Mouse (Mus musculus): ENCODE measurements at regions not wholly inside any gene's neighbourhood (a gene's known extent, or its start where the extent isn't known, plus 50 kb on each side); places are given as distances from the start of the nearest gene placed in this dataset.

DNA sequence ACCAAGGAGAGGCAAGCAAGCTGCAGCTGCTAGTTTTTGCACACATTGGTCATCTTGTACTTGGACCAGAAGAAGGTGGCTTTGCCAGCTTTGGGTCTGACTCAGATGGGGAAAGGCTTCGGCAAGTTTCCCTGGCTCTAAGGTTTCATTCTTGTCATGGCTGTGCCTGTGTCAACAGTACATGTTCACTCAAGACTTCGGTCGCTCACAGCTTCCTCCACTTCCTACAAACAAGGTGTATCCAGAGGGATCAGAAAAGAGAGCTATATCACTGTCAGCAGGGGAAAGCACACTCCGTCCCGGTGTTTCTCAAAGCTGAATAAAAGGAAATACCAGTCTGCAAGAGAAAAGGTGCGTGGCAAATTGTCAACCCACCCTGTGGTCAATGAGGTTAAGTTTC, 86.2 kb upstream of the Elovl6 start:
- no peak for DNase-seq (ENCODE audit: low spot score in 2 of 2)

DNA sequence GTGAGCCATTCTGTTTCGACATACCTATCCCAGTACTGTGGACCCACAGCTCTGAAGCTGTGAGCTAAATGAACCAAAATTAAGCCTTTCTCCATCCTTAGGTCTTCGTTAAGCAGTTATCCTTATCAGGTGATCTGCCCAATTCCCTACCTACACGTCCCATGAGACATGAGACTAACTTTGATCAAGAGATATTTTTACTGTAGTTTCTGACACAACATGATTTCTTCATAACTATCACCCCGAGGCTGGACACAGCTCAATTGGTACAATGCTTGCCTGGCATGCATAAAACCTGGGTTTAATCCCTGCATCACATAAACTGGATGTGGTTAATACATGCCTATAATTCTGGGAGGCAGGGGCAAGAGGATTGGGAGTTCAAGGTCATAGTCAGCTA, 82.2 kb upstream of the Elovl6 start:
- DNase-seq (ENCODE audit: low spot score in 2 of 2) = no peak

- DNase-seq (ENCODE audit: low spot score in 2 of 2) = no peak
These were observed 81.5 kb upstream of the Elovl6 start for GRCm38 (mm10) chr3:129450671-129451070.

DNA sequence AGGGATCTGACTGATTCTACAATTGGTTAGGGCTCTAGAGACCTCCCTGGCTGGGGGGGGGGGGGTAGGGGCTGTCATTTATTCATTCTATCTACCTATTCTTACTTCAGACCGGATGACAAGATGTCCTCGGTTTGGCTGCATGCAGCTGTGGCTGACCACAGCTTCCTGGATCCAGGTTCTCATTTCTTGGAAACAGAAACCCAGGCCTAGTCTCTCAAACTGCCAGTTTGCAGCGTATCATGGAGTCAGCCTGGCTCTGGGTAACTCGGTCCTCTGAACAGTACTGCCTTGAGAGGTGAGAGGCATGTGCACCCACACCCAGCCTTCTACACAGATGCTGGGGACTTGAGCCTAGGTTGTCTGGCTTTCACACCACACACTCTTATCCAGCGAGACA, 62.1 kb upstream of the Elovl6 start:
- DNase-seq (ENCODE audit: low spot score in 2 of 2) = no peak

- no peak for DNase-seq (ENCODE audit: low spot score in 2 of 2)
These were observed 60.8 kb upstream of the Elovl6 start for GRCm38 (mm10) chr3:129471332-129471731.

GRCm38 (mm10) chr3:129472008-129472407, 60.1 kb upstream of the Elovl6 start:
- DNase-seq (ENCODE audit: low spot score in 2 of 2) = no peak

DNA sequence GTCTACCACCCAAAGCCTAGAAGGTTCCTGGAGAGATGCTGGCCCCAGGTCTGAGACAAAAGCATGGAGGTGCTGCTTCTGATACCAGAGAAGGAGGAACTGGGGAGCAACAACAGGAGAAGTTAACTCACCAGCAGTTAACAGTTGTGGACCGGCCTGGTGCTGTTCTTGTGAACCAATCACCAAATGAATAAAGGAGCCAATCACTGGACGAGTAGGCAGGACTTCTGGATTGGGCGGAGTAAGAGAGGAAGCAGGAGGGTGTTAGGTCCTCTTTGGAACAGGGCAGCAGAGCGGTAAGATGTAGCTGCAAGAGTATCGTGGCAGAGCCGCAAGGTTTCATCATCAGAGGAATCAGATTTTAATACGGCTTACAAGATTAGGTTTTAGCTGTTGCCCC, 57.7 kb upstream of the Elovl6 start:
- DNase-seq (ENCODE audit: low spot score in 2 of 2) = no peak

DNA sequence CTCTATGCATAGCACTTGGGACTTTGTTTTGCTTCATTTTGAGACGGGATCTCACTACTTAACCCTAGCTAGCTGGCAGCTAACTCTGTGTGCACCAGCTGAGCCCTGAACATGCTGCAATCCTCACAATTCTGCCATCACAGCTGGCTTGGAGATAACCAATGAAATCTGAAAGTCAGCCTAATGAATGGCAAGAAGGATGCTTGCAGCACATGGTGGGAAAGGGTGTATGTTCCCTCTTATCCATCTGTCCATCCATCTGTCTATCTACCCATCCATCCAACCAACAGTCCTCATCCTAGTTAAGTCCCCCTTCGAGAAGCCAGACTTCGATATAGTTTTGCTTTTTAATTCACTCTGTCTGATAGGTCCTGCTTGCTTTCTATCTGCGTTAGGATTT, 55.9 kb upstream of the Elovl6 start:
- DNase-seq (ENCODE audit: low spot score in 2 of 2) = no peak

DNA sequence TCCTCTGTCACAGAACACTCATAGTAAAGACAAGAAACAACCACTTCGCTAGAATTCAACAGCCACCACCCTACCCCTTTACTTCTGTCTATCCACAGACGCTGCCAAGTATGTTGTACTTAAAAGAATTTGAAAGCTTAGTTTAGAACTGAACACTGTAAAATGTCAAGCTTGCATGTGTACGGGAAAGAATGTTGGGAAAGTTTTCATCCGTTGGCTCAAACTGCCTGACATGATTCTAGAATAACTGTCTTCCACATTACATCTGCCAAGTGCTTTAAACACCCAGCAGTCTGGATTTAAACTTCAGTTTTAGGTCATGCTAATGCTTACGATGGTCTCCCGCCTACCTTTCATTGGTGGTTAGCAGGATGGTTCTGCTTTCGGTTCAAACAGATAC, 54.1 kb upstream of the Elovl6 start:
- DNase-seq (ENCODE audit: low spot score in 2 of 2) = no peak

DNA sequence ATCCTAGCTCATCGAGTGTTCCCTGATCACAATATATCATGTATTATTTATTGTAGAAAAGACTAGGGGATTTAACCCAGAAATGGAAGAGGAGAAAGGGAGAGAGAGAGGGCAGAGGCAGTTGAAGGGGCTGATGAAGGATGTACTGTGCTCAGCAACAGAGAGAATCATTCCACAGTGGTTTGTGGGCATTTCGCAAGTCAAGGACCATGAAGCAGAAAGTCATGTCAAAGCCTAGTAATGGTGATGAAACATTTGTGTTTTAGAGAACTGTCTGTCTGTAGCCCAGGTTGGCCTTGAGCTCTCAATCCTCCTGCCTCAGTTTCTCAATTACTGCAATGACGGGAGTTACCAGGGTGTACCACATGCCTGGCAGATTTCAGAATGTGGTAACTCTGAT, 50.9 kb upstream of the Elovl6 start:
- DNase-seq (ENCODE audit: low spot score in 2 of 2) = no peak
